Mouse (Mus musculus): ENCODE measurements around the gene Ssr1. TPM values are rescaled to one million over a fixed set of nuclear protein-coding genes. Genes with fewer than 3 reads are reported as not detected.

Gene Ssr1
- total RNA-seq, 2 experiments from 2014 or later: 96.1 to 101 TPM

DNA sequence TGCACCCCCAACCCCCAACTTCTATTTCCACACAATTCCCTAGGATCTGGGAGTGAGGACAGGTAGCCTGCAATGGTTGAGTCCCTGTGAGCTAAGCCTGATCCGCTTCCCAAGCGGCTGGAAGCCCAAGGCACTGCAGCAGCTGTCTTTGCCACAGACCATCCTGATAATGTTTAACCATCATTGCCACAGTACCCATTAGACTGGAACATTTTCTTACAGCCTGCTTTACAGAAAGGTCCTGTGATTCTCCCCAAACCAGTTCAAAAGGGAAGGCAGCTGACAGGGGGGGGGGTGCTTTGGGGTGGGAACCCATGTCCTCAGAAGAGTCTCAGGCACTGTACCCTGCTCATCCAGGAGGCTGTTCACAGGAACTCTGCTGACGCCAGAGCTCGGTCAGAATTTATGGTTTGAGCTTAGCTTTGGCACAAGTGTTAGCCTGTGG is 51.1 kb downstream of the Ssr1 start:
- Histone ChIP-seq H3K27ac (no peak overlapping the region), H3K4me3 (no peak overlapping the region)
- TF ChIP-seq CTCF (IDR thresholded peaks at IDR 0.05): no peak
- no peak for DNase-seq (ENCODE audit: extremely low spot score in 1 of 2, low spot score in 2 of 2)
- intact Hi-C loops (cut with DNase I): loop anchor here (5.0 kb wide), 1 partner anchor 481 kb away; no protein-coding TSS in a partner anchor

GRCm38 (mm10) chr13:37941950-37942886 is 51.8 kb downstream of the Ssr1 start:
- no peak for TF ChIP-seq CTCF (IDR thresholded peaks at IDR 0.05)
- H3K4me3 ChIP-seq: no peak overlapping the region
- intact Hi-C loops (cut with DNase I): loop anchor here (5.0 kb wide), 1 partner anchor 480 kb away; no protein-coding TSS in a partner anchor
- no peak overlapping the region for H3K27ac ChIP-seq
- DNase-seq (ENCODE audit: extremely low spot score in 1 of 2, low spot score in 2 of 2): no peak

GRCm38 (mm10) chr13:37941138-37941645 is 52.8 kb downstream of the Ssr1 start:
- TF ChIP-seq CTCF (IDR thresholded peaks at IDR 0.05): no peak
- H3K4me3 ChIP-seq: no peak overlapping the region
- intact Hi-C loops (cut with DNase I): loop anchor here (5.0 kb wide), 1 partner anchor 479 kb away; no protein-coding TSS in a partner anchor
- H3K27ac ChIP-seq: no peak overlapping the region
- DNase-seq (ENCODE audit: extremely low spot score in 1 of 2, low spot score in 2 of 2): no peak

DNA sequence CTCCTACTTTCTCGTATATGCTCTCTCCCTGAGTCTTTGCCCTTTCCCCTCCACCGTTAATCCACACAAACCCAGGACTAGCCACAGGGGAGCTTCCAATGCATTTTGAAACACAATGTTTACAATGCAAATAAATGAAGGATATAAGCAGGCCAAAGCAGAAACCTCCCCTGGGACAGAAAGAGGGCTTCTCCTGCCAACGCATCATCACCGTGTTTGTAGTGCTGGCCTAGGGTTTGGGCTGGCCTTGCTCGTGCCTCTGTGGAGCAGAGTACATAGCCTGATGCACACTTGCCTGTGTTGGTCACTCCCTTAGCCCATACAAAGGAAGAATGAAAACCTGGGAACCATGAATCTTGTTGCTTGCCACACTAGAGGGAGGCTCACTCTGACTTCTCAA is 53.4 kb downstream of the Ssr1 start:
- H3K27ac ChIP-seq: no peak overlapping the region
- intact Hi-C loops (cut with DNase I): loop anchor here (5.0 kb wide), 1 partner anchor 478 kb away; no protein-coding TSS in a partner anchor
- TF ChIP-seq CTCF (IDR thresholded peaks at IDR 0.05): no peak
- no peak for DNase-seq (ENCODE audit: extremely low spot score in 1 of 2, low spot score in 2 of 2)
- H3K4me3 ChIP-seq: no peak overlapping the region

- no peak for TF ChIP-seq CTCF (IDR thresholded peaks at IDR 0.05)
- intact Hi-C loops (cut with DNase I): loop anchor here (5.0 kb wide), 1 partner anchor 478 kb away; no protein-coding TSS in a partner anchor
- no peak for DNase-seq (ENCODE audit: extremely low spot score in 1 of 2, low spot score in 2 of 2)
- no peak overlapping the region for H3K27ac ChIP-seq
- no peak overlapping the region for H3K4me3 ChIP-seq
Observed at GRCm38 (mm10) chr13:37940167-37940566, 53.9 kb downstream of the Ssr1 start.

DNA sequence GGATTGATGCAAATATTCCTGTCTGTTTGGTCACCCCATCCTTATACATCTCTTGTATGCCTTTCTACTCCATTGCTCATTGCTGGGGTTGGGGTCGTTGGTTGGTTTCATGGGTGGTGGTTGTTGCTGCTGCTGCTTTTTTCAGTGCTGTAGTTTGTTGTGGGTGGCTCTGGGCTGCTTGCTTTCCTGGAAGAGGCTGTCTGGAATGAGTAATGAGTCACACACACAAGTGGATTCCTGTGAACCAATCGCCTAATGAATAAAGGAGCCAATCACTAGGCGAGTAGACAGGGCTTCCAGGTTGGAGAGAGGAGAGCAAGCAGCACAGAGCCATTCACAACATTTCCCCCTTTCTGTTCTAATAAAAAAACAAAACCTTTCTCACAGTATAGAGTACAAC is 57.7 kb downstream of the Ssr1 start:
- Histone ChIP-seq H3K27ac (no peak overlapping the region), H3K4me3 (no peak overlapping the region)
- TF ChIP-seq CTCF (IDR thresholded peaks at IDR 0.05): no peak
- no peak for DNase-seq (ENCODE audit: extremely low spot score in 1 of 2, low spot score in 2 of 2)
- intact Hi-C loops (cut with DNase I): no loop called here

DNA sequence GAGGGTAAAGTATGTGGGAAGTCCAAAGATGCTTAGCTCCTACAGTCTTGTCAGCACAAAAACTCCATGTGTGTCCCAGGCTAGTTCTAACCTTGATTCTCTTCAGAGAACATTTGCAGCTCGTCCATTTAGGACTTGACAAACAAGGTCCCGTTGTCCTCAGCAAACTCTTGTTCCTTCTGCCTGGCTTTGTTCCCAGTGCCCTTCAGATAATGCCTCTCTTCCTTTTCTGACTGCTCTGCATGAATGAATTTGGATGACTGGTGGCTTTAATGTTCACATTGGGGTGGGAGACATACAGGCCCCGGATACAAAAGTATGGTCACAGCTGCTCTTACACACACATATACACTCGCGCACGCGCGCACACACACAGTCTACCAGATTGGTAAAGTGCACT is 59.1 kb downstream of the Ssr1 start:
- H3K27ac ChIP-seq: no peak overlapping the region
- intact Hi-C loops (cut with DNase I): no loop called here
- no peak overlapping the region for H3K4me3 ChIP-seq
- no peak for DNase-seq (ENCODE audit: extremely low spot score in 1 of 2, low spot score in 2 of 2)
- TF ChIP-seq CTCF (IDR thresholded peaks at IDR 0.05): no peak

GRCm38 (mm10) chr13:37934075-37934474 is 59.9 kb downstream of the Ssr1 start:
- no peak overlapping the region for H3K27ac ChIP-seq
- H3K4me3 ChIP-seq: no peak overlapping the region
- DNase-seq (ENCODE audit: extremely low spot score in 1 of 2, low spot score in 2 of 2): no peak
- no peak; the same call in 1 of the 2 replicates for TF ChIP-seq CTCF (IDR thresholded peaks at IDR 0.05)
- intact Hi-C loops (cut with DNase I): no loop called here

DNA sequence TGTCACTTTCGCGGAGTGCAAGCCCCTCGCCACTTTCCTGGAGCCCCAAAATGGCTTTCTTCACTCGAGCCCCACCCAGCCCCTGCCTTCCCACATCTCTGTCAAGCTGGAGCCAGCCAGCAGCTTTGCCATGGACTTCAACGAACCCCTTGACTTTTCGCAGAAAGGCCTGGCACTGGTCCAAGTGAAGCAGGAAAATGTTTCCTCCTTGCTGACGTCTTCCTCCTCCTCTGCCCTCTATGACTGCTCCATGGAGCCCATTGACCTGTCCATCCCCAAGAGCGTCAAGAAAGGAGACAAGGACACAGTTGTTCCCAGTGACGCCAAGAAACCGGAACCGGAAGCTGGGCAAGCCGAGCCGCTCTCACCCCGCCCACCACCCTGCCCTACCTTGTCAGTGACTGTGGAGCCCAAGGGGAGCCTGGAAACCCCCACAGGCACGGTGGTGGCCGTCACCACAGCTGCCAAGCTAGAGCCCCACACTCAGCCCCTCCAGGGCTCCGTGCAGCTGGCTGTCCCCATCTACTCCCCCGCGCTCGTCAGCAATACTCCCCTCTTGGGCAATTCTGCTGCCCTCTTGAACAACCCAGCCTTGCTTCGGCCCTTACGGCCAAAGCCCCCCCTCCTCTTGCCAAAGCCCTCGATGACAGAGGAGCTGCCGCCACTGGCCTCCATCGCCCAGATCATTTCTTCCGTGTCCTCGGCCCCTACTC is 62.7 kb downstream of the Ssr1 start:
- no peak overlapping the region for H3K27ac ChIP-seq
- no peak for TF ChIP-seq CTCF (IDR thresholded peaks at IDR 0.05)
- no peak overlapping the region for H3K4me3 ChIP-seq
- DNase-seq (ENCODE audit: extremely low spot score in 1 of 2, low spot score in 2 of 2): no peak
- intact Hi-C loops (cut with DNase I): no loop called here

- DNase-seq (ENCODE audit: extremely low spot score in 1 of 2, low spot score in 2 of 2): no peak
- TF ChIP-seq CTCF (IDR thresholded peaks at IDR 0.05): no peak
- intact Hi-C loops (cut with DNase I): no loop called here
- no peak overlapping the region for H3K4me3 ChIP-seq
- H3K27ac ChIP-seq: no peak overlapping the region
Observed at GRCm38 (mm10) chr13:37930621-37931020, 63.4 kb downstream of the Ssr1 start.

DNA sequence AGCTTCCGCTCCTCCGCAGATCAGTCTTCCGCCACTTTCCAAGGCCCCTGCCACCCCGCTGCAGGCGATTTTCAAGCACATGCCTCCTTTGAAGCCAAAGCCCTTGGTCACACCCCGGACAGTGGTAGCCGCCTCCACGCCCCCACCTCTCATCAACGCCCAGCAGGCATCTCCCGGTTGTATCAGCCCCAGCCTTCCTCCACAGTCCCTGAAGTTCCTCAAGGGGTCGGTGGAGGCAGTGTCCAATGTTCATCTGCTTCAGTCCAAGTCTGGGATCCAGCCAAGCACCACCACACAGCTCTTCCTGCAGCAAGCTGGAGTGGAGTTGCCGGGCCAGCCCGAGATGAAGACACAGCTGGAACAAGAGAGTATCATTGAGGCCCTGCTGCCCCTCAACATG is 63.9 kb downstream of the Ssr1 start:
- Histone ChIP-seq H3K4me3 (no peak overlapping the region), H3K27ac (no peak overlapping the region)
- intact Hi-C loops (cut with DNase I): no loop called here
- TF ChIP-seq CTCF (IDR thresholded peaks at IDR 0.05): no peak
- no peak for DNase-seq (ENCODE audit: extremely low spot score in 1 of 2, low spot score in 2 of 2)

- no peak for DNase-seq (ENCODE audit: extremely low spot score in 1 of 2, low spot score in 2 of 2)
- no peak overlapping the region for H3K4me3 ChIP-seq
- no peak for TF ChIP-seq CTCF (IDR thresholded peaks at IDR 0.05)
- intact Hi-C loops (cut with DNase I): no loop called here
- no peak overlapping the region for H3K27ac ChIP-seq
Observed at GRCm38 (mm10) chr13:37929532-37929931, 64.5 kb downstream of the Ssr1 start.
